Mouse (Mus musculus): ENCODE results near the gene Ccer2.

Gene Ccer2

DNA sequence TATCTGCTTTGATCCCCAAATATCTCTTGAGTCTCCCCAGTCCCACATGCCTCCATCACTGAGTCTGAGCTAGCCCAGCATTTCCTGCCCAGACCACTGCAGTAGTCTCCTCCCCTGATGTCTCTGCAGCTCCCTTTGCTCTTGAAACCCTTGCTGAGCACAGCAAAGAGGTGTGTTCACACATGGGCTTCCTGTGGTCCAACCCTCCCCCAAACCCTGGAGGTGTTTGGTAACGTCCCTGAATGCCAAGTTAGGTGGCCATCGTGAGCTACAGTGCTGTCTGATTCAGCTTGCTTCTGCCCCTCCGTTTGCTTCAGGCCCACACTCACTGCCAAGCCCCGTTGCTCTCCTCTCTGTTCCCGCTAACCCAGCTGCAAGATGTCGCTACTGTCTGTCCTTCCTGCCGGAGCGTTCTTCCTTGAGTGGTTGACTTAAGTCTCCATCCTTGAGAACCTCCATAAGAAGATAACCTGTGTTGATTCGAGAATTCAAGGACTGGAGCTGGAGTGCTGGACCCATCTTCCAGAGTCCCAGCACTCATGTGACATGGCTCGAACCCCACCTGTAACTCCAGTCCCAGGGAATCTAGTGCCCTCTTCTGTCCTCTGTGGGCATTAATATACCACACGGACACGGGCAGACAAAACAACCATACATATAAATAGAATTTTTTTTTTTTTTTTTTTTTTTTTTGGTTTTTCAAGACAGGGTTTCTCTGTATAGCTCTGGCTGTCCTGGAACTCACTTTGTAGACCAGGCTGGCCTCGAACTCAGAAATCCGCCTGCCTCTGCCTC lies 36.6 kb downstream of the Ccer2 start:
- no peak for DNase-seq

- DNase-seq: no peak
These were observed 37.9 kb downstream of the Ccer2 start for GRCm38 (mm10) chr7:28793834-28794233.

DNA sequence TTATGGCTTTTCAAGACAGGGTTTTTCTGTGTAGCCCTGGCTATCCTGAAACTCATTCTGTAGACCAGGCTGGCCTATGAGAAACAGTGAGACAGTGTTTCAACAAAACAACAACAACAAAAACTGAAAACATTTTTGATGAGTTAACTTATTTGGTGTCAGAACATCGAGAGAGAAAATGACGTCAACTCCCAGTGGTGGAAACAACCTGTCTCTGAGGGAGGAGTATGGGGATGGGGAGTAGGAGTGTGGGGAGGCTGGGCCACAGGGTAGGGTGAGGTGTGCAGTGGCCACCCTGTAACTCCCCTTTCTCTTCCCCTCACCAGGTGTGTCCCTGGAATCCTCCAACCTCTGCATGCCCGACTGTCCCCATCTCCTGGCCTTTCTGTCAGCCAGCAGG lies 38.5 kb downstream of the Ccer2 start:
- no peak for DNase-seq

DNA sequence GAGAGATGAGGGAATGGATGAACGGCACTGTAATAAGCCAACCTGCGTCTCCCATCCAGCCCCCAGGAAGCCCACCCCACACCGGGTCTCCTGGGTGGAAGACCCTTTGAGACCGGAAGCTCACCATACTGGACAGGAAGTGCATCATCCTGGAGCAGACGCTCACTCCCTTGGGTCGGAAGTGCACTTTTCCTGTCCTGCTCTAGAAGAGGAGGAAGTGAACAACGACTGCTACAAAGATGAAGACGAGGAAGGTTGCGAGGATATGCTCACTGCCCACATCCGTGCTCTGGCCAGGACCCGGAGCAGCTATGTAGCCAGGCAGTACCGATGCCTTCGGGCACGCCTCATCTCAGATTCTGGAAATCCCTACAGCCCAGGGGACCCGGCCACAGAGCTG lies 39.9 kb downstream of the Ccer2 start:
- no peak for DNase-seq

DNA sequence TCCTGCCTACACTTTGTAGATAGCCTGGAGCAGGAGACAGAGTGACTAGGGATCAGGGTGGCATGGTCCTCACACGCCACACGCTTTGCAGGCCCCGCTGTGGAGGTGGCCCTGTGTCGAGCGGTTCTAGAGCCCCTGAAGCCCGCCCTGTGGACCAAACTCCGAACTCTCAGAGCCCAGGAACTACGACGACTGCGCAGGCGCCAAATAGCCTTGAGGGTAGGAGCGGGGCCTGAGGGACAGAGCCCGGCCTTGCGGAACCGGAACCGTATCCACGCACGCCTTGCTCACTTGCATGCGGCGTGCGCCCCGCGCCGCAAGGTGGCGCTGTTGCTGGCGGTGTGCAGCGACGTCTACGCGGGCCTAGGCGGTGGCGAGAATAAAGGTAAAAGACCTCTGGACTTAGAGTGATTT lies 40.6 kb downstream of the Ccer2 start:
- DNase-seq: peak; percentile 80 to 87

- no peak for DNase-seq
These were observed 44.0 kb downstream of the Ccer2 start for GRCm38 (mm10) chr7:28799994-28800393.

- DNase-seq: no peak
These were observed 45.5 kb downstream of the Ccer2 start for GRCm38 (mm10) chr7:28801451-28801850.

DNA sequence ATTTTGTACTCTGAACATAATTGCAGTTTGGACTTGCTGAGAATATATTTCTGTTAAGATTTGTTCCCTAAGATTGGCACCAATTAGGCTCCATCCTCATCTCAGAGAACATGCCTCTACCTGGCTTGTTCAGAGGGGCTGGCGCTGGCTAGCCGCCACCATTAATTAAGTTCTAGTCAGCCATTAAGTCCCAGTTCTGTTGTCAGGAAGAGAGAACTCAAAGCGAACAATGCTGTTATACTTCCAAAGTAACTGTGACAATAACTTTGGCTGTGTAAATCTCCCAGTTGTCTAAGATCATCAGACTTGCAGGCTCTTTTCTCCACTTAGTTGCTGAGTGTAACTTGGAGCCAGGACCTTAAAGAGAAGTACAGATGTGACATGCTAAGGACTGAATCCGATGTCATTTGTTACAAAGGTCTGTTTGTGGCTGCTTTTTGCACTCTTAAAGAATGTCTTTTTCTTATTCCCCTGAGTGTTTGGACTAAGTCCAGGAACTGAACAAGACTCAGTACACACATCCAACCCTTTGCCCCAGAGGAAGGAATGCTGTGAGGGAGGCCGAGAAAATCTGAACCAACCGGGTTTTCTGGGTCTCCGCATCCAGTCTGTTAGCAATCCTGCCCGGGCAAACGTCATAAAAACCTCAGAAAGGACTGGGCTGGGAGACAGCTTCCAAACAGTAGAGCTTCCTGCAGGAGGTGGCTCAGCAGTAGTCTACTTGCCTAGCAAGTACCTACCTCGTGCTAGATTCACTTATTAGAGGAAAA lies 46.1 kb downstream of the Ccer2 start:
- peak; percentile 71 to 84 for DNase-seq

- peak; percentile 82 to 84 for DNase-seq
These were observed 47.0 kb downstream of the Ccer2 start for GRCm38 (mm10) chr7:28802846-28803588.

GRCm38 (mm10) chr7:28803756-28804155 lies 47.8 kb downstream of the Ccer2 start:
- no peak for DNase-seq

DNA sequence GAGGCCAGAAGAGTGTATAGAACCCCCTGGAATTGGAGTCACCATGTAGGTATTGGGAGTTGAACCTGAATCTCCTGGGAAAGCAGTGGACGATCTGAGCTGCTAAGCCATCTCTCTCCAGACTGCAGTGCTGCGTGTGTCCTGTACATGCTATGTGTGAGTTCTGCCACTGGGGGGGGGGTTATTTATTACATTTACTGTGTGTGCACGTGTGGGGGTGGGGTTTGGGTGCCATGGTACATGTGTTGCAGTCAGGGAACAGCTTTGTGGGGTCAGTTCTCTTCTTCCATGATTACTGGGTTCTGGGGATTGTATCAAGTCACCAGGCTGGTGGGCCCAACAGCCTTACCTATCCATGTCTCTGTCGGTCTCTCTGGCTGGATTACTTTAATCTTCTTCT lies 50.9 kb downstream of the Ccer2 start:
- DNase-seq: no peak

- peak in 1 of 2 experiments; percentile 44 for DNase-seq
These were observed 51.8 kb downstream of the Ccer2 start for GRCm38 (mm10) chr7:28807641-28808220.

DNA sequence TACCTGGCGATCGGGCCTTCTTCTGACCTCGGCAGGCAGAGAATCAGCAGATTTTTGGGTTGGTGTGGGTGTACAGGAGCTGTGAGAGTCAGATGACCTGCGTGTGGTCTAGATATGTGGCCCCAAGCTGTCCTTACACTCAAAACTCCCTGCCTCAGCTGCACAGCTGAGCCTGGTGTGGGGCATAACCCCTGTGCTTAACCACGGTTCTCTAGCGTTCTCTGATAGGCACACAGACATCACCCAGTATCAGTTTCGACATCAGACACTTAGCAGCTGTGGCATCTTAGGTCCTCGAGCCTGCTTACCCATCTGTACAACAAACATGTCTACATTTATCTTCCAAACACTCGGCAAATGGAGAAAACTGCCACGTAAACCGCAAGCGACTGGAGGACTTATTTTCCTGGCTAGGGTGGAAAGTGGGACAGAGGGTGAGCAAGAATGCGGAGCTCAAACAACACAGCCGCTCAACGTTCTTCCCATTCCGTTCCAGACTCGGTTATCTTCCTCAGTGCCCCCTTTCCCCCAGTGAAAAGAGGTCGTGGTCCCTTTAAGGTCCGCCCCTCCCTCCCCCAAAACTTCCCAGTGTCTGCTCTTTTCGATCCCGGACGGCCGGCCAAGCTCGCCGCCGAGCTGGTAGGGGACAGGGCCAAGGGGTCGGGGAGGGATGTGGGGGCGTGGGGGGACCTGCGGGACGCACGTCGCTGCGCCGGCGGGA lies 52.4 kb downstream of the Ccer2 start, which contains the start of gene Hnrnpl:
Gene Hnrnpl (plus strand): TSS at position 321 of the 721 bp plus-strand sequence.
- DNase-seq: peak; percentile 57 to 64
